Mouse (Mus musculus): ENCODE measurements around the gene Themis. TPM values are rescaled to one million over a fixed set of nuclear protein-coding genes. Genes with fewer than 3 reads are reported as not detected.

Gene Themis
- not detected for total RNA-seq (2021)
- long read RNA-seq, experiment 1, result 0 reads
- long read RNA-seq, experiment 2, result 0 reads

- DNase-seq (ENCODE audit: low spot score in 2 of 2), result no peak
Measured at GRCm38 (mm10) chr10:28668261-28668660, at the start of gene Themis. Themis (plus strand) TSS chr10:28668360.

- no peak for DNase-seq (ENCODE audit: low spot score in 2 of 2)
Measured at GRCm38 (mm10) chr10:28619415-28619814, 48.7 kb upstream of the Themis start.

DNA sequence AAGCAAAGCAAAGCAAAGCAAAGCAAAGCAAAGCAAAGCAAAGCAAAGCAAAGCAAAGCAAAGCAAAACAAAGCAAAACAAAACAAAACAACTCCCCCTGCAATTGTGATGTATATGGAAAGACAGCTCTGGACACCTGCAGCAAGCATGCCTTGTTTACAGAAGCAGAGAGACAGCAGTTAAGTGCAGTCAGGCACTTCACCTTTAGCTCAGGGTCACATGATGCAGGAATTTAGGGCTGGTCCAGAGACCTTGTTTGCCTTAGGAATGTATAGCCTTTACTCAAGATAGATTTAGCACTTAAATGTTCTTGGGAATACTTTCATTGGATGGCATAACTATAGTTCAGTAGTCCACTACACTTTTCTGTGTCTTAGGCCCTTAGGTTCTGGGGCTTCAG, 32.1 kb upstream of the Themis start:
- no peak for DNase-seq (ENCODE audit: low spot score in 2 of 2)

DNA sequence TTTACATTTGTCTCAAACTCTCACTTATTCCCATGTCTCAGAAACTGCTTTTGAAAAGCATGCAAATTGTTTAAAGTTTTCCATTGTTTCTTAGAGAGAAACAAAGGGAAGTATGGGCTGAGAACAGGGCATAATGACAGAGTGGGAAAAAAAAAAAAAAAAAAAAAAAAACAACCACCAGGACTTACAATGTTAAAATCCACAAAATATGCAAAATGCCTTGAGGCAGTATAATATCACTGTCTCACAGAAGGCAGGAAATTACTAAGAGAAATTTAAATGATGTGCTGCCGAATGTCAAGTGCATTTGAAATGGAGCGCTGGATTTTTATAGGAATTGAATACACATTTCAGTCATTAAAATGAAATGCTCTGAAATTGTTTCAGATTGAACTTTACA, 26.3 kb upstream of the Themis start:
- no peak for DNase-seq (ENCODE audit: low spot score in 2 of 2)

DNA sequence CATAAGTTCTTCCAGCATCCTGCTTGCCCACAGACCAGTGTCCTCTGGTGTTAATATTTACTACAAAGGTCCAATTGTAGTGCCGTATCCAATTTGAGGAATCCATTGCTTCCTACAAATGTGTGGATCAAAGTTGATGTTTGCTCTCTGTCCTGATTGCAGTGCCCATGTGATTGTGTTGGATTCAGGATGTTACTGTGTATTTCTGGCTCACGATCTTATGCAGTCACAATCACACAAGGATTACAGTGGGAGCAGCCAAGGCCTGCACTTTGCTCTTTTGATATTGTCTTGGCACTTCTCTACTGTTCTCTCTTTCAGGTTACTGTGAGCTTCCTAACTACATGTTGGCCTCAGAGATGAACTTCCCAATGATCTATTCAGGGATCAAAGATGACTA, 20.3 kb upstream of the Themis start:
- DNase-seq (ENCODE audit: low spot score in 2 of 2), result no peak

DNA sequence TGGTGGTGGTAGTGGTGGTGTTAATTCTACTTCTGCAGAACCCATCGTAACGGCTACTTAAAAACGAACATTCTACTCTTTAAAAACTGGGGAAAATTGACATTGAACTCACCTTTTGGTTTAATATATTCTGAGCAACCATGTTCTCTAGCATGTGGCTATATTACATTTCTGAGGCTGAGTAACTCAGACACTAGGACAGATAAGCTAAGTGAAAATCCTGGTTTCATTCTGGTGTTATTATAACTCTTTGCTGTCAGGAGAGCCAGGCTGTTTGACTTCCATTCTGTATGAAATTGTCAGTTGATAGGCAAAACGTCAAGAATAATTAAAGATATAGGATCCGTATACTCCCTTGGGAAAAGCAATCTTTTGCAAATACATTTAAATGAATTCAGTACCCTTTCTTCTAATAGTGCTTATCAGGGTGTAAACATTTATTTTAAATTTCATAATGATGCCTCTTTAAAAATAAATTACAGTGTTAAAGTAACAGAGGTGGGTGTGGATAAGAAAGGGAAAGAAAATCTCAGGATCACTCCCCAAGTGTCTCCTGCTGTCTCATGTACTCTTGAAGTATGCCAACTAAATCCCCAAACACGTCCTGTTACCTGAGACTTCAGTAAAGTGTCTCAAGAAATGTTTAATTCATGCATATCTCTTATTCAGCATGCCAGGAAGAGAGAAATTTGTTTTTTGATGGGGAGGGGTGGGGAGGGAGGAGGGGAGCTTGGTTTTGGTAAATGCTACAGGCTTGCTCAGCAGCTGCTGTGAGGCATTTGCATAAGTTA, 18.9 kb upstream of the Themis start:
- DNase-seq (ENCODE audit: low spot score in 2 of 2), result no peak

DNA sequence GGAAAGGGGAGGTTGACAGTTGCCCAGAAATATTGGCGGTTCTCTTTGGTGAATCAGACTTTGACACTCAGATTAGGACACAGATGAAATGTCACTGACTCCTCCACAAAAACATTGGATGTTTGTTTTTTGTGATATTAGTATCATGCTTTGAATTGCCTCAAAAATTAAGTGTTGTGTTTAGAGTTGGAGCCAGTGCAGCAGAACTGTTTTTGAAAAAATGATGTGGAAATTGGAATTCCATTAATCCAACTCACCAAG, 18.3 kb upstream of the Themis start:
- DNase-seq (ENCODE audit: low spot score in 2 of 2), result no peak

DNA sequence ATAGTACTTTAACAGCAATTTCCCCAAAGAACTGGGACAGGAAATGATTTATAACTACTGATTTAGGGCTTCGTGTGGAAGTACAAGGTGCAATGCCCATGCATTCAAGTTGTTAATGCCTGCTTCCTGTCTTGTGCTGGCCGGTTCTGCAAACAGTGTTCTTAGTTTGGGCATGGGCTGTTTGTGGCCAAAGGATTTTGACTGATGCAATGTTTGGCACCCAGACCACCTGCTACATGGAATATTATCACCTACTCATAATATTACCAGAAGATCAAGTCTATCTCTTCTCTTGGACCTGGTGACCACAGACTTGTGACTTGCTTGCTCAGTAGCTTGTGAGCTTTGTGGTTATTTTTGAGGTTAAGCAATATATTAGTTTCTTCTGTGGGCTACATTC, 16.2 kb upstream of the Themis start:
- no peak for DNase-seq (ENCODE audit: low spot score in 2 of 2)

GRCm38 (mm10) chr10:28654733-28655132, 13.4 kb upstream of the Themis start:
- no peak for DNase-seq (ENCODE audit: low spot score in 2 of 2)

GRCm38 (mm10) chr10:28665141-28665540, 3.0 kb upstream of the Themis start:
- no peak for DNase-seq (ENCODE audit: low spot score in 2 of 2)

GRCm38 (mm10) chr10:28673931-28674330, 5.8 kb downstream of the Themis start:
- no peak for DNase-seq (ENCODE audit: low spot score in 2 of 2)

- DNase-seq (ENCODE audit: low spot score in 2 of 2), result no peak
Measured at GRCm38 (mm10) chr10:28675337-28675736, 7.2 kb downstream of the Themis start.

- DNase-seq (ENCODE audit: low spot score in 2 of 2), result no peak
Measured at GRCm38 (mm10) chr10:28694981-28695380, 26.8 kb downstream of the Themis start.

DNA sequence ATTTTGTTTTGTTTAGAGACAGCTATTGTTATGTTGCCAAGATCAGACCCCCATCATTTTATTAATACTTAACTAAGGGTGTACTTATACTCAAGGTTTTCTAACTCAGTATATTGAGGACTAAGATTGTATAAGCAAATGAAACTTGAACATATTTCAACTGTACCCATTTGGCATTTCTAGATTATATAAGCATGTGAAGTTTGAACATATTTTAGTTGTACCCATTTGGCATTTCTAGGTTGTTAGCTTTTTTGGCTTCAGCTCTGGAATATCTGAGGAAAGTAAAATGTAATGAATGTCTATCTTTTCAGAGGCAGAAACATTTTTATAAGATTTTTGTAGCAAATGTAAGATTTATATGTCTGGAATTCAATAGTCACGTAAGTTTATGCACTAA, 27.9 kb downstream of the Themis start:
- DNase-seq (ENCODE audit: low spot score in 2 of 2), result no peak

DNA sequence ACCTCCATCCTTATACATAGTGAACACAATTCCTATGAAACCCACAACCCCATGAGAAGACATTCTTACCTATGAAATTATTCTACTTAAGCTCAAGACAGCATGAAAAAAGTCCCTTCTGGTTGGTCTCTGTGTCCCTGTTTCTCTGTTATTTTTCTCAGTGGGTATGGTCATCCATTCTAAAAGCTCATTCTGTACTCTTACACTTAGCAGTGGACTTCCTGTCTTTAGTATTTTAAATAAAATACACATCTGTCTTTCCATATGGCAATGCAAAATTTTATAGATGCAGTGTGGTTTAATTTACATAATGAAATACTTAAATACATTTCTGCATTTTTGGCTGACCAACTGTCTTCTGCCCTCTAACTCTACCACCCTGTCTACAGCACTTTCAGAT, 30.0 kb downstream of the Themis start:
- no peak for DNase-seq (ENCODE audit: low spot score in 2 of 2)

DNA sequence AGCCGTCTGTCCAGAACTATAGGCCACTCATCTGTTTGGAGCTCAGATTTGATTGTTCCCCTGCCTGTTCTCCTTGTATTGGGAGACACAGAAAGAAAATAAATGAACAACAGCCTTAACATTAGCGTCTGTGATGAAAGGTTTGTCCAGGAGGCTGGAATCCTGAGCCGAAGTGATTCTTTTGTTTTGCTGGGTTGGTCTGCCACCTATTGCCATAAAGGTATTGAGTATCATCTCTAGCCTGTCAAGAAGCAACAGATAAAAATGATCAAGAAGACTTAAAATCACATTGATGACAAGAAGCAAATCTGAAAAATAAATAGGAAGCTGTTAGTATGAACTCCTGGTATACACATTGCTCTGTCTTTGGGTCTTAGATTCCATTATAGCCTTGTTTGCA, 53.7 kb downstream of the Themis start:
- DNase-seq (ENCODE audit: low spot score in 2 of 2), result no peak

- no peak for DNase-seq (ENCODE audit: low spot score in 2 of 2)
Measured at GRCm38 (mm10) chr10:28723266-28723665, 55.1 kb downstream of the Themis start.

DNA sequence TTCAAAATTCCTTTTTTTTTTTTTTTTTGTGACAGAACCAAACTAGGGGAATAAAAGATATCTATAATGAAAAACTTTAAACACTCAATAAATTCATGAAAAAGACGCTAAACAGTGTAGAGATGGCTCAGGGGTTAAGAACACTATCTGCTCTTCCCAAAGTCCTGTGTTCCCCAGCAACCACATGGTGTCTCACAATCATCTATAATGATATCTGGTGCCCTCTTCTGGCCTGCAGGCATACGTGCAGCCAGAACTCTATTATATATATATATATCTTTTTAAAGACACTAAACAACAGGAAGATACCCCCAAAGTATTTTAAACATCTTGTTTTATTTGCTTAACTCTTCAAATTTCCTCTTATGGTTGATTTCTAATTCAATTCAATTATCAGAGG, 62.0 kb downstream of the Themis start:
- DNase-seq (ENCODE audit: low spot score in 2 of 2), result no peak

GRCm38 (mm10) chr10:28737953-28738352, 69.8 kb downstream of the Themis start:
- no peak for DNase-seq (ENCODE audit: low spot score in 2 of 2)

DNA sequence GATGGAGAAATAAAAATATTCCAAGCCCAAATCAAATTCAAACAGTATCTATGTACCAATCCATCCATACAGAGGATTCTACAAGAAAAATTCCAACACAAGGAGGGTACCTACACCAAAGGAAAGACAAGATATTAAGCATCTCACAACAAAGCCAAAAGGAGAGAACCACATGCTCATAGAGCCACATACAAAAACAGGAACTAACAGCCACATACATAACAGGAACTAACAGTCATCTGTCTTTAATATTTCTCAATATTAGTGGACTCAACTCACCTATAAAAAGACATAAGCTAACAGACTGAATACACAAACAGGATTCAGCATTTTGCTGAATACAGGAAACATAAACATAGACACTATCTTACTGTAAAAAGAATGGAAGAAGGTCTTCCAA, 78.3 kb downstream of the Themis start:
- DNase-seq (ENCODE audit: low spot score in 2 of 2), result no peak

DNA sequence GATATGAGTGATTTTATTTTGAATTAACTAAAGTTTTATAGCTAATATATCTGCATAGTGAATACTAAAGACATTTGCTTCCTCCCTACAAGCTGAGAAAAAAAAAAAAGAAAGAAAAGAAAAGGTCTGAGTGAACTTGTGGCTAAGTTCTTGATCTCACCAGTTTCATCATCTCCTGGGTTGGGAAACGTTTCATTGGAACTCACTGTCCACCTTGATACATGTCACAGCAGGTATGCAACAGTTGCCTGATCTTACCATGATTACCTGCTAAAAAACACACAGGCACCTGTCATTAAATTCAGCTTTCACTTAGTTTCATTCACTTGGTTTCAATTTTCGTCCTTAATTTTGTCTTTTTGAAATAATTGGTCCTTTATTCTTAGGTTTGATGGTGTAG, 85.2 kb downstream of the Themis start:
- no peak for DNase-seq (ENCODE audit: low spot score in 2 of 2)

- no peak for DNase-seq (ENCODE audit: low spot score in 2 of 2)
Measured at GRCm38 (mm10) chr10:28754927-28755326, 86.8 kb downstream of the Themis start.

DNA sequence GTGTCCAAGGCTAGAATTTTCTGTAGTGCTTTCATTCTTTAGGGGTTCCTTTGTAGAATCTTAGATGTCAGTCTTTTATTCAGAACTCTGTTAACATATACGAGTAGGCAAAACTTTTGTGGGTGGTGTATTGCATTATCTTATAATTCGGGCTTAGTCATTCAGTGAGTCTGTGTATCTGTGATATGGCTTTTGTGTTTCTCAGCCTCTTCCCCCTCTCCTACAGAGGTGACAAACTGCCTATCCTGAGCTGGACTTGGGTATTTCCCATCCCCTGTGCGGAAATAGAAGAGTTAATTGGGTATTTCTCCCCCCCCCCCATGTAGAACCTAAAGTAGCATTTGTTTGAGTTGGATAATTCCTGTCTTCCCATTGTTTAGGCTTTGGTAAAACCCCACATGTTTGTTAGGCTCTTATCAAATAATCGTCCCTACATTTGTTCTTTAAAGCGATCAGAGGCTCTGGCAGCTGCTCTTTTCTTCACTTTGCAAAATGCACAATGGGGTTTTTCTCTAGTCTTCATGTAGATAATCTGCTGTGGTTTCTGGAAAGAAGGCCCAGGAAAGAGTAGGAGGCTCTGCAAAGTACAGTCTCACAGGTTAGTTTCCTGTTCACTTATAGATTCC, 108.7 kb downstream of the Themis start:
- no peak for DNase-seq (ENCODE audit: low spot score in 2 of 2)
